Mouse (Mus musculus): Measurements from ENCODE around the gene Glo1. TPM values are rescaled to one million over a fixed set of nuclear protein-coding genes. Genes with fewer than 3 reads are reported as not detected.

Glo1 gene
- total RNA-seq, 1 experiment from 2014 or later: 36.2 TPM

DNA sequence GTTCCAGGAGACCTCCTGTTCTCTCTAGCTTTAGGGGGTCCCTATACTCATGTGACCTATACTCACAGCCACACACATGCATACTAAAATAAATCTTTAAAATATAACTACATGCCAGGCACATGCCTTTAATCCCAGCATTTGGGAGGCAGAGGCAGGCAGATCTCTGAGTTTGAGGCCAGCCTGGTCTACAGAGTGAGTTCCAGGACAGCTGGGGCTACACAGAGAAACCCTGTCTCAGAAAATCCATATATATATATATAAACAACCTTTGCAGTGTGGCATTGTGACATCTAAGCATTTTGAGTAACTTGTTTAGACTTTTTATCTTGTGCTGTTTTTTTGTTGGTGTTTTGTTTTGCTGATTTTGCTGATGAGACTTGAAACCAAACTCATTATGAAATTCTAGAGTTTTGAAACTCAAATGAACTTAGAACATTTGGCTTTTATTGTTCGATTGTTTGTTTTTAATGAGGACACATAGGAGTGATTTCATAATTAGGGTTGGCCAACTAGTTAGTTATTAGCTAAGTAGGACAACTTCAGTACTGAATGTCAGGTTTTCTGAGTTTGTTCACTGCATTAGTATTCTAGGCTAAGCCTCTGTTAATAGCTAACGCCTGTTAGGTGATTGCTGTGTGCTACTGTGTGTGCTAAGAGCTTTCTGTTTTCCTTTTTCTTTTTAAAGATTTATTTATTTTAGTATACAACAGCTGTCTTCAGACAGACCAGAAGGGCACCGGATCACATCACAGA lies 8.4 kb downstream of the Glo1 start:
- ATAC-seq (replicated peaks; ENCODE audit: insufficient number of reproducible peaks, low FRiP score, low TSS enrichment, poor library complexity, severe bottlenecking): no peak

DNA sequence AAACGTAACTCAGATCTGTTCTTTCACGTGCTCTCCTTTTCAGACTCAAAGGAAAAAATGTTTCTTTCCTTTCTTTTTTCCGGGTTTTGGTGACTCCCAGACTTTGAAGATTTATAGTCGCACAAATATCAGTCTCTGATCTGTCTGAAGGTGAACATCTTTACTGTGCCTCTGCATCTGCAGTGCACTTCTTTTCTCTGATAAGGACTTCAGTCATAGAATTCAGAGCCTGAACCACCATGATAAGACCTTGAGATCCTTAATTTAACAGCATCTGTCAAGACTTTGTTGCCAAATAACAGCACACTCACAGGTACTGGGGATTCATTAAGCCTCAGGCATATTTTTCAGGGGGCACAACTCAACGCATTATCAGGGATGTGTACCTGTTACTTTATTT lies 10.5 kb downstream of the Glo1 start:
- no peak for ATAC-seq (replicated peaks; ENCODE audit: insufficient number of reproducible peaks, low FRiP score, low TSS enrichment, poor library complexity, severe bottlenecking)

DNA sequence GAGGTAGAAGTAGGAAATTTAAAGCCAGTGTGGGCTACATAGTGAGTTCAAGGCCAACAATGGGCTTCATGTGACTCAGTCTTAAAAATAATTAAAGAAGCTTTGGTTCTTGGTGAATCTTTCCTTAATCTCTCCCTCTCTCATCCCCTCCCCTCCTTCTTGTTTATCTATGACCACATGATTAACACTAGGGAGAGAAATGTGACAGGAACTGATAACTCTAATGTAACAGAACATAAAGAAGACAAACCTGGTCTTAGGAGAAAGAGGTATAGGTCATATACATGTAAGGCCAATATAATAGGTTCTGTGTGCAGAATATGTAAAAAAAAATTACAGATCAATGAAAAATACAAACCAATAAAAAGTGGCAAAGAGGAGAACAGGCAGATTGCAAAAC lies 13.3 kb downstream of the Glo1 start:
- no peak for ATAC-seq (replicated peaks; ENCODE audit: insufficient number of reproducible peaks, low FRiP score, low TSS enrichment, poor library complexity, severe bottlenecking)

DNA sequence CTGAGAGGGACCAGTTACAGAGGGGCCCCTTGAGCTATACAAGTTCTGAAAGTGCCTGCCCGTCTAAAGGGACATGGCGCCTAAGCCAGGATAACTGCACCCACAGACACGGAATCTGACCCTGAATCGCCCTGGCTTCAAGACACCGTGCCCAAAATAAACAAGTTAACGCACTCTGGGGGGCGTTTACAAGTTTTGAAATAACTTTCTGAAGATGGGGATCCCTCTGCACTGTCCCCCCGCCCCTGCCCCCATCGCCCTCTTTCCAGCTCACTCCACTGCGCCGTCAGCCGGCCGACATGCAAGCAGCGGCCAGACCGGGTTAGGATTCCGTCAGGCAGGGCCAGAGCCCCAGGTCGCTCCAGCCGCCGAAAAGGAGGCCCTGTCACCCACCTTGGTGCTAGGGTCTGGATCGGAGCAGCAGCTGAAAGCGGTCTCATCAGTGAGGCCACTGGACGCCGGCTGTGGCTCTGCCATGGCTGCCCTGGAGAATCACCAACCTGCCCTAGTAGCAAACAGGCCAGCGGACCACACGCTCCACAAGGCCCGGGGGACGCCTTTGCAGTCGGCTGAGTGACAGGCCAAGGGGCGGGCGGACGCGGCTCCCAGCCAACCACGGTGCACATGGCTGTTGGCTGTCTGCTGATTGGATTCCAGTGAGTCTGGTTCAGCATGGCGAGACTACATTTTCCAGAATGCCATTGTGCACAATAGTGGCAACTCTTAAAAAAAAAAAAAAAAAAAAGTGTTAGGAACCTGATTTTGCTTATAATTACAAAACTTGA lies 14.4 kb downstream of the Glo1 start:
- ATAC-seq (replicated peaks; ENCODE audit: insufficient number of reproducible peaks, low FRiP score, low TSS enrichment, poor library complexity, severe bottlenecking): peak; percentile 100

- ATAC-seq (replicated peaks; ENCODE audit: insufficient number of reproducible peaks, low FRiP score, low TSS enrichment, poor library complexity, severe bottlenecking): no peak
These were observed 15.2 kb downstream of the Glo1 start for GRCm38 (mm10) chr17:30611221-30612074.

DNA sequence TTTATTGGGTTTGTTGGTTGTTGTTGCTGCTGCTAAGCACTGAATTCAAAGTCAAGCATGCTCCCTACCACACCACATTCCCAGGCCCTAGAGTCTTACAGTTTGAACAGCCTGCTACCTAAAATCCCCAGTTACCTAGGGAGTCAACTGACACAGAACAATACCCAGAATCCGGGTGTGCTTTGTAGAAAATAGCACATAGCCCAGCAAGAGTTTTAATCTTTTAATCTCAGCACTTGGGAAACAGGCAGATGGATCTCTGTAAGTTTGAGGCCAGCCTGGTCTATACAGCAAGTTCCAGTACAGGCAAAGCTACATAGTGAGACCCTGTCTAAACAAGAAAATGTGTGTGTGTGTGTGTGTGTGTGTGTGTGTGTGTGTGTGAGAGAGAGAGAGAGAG lies 15.9 kb downstream of the Glo1 start:
- no peak for ATAC-seq (replicated peaks; ENCODE audit: insufficient number of reproducible peaks, low FRiP score, low TSS enrichment, poor library complexity, severe bottlenecking)

GRCm38 (mm10) chr17:30609980-30610307 lies 16.7 kb downstream of the Glo1 start:
- ATAC-seq (replicated peaks; ENCODE audit: insufficient number of reproducible peaks, low FRiP score, low TSS enrichment, poor library complexity, severe bottlenecking): no peak

GRCm38 (mm10) chr17:30609305-30609979 lies 17.2 kb downstream of the Glo1 start:
- no peak for ATAC-seq (replicated peaks; ENCODE audit: insufficient number of reproducible peaks, low FRiP score, low TSS enrichment, poor library complexity, severe bottlenecking)

DNA sequence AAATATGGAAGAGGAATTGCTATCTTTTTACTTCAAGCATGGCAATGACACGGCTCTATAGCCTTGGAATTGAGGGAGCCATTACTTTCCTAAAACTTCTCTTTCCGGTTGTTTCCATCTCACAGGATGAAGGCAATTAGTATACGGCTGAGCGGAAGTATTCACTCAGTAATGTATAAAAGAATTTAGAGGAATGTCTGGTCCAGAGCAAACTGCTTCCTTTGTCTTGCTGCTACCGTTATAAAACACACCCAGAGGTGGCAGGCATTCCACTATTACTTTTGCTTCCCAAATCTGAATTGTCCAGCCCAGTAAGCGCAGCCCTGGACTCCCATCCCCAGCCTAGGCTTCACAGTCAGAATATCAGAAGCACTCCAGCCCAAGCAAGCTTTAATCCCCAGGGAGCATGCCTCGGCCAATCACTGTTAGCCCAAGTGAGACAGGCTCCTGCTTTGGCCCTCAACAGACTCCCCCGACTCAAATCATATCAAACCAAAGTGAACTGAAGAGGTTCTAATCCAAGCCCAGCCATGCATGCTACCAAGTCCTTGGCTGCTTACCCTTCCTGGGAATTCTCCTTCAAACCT lies 18.7 kb downstream of the Glo1 start:
- ATAC-seq (replicated peaks; ENCODE audit: insufficient number of reproducible peaks, low FRiP score, low TSS enrichment, poor library complexity, severe bottlenecking): no peak

- ATAC-seq (replicated peaks; ENCODE audit: insufficient number of reproducible peaks, low FRiP score, low TSS enrichment, poor library complexity, severe bottlenecking): no peak
These were observed 19.3 kb downstream of the Glo1 start for GRCm38 (mm10) chr17:30607330-30607729.

DNA sequence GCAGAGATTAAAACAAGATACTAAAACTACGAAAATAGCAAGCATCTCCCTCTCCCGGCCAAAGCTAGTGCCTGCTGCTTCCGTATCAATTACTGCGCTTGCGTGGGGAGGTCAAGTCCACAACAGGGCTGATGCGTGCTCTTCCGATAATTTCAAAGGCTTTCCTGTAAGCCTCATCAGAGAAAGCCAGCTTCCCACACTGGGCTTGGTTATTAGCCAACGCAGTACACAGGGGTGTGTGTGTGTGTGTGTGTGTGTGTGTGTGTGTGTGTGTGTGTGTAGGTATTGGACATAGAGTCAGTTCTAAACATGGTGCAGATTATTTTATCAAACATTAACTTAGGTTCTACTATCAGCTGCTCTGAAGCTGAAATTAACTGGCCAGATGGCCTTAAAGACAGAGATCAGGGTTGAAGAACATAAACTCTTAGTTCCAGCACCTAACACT lies 20.0 kb downstream of the Glo1 start:
- no peak for ATAC-seq (replicated peaks; ENCODE audit: insufficient number of reproducible peaks, low FRiP score, low TSS enrichment, poor library complexity, severe bottlenecking)

DNA sequence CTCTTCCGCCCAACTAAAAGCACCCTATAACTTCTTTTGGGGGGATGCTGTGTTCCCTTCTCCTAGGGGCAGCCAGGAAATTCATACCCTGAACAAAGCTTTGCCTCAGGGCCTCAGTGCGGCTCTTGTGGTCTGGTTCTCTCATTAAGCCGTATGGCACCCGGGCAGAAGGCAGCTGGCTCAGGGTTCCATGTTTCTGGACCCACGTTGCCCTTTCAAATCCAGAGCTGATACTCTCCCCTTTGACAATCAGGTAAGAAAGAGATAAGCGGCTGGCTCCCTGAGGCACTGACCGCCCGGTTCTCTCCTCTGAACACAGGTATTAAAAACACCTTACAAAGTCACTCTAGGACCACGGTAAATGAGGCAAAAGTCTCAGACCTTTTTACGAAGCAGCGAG lies 20.5 kb downstream of the Glo1 start:
- ATAC-seq (replicated peaks; ENCODE audit: insufficient number of reproducible peaks, low FRiP score, low TSS enrichment, poor library complexity, severe bottlenecking): no peak

- no peak for ATAC-seq (replicated peaks; ENCODE audit: insufficient number of reproducible peaks, low FRiP score, low TSS enrichment, poor library complexity, severe bottlenecking)
These were observed 21.7 kb downstream of the Glo1 start for GRCm38 (mm10) chr17:30605001-30605400.

DNA sequence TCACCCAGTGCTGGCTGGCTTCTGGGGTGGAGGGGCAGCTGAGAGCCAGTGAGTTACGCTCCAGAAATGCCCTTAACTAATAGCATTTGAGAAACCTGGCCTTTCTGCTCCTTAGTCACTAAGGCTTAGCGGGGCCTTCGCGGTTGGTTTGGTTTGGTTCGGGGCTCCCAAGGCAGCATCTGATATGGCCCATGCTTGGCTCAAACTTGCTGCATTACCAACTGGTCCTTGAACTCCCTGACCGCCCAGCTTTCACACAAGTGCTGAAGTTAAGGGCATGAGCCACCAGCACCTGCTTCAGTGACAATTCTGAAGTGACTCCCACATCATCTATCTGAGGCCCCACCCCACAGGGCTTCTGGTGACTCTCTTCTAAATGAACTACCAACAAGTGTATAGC lies 22.4 kb downstream of the Glo1 start:
- no peak for ATAC-seq (replicated peaks; ENCODE audit: insufficient number of reproducible peaks, low FRiP score, low TSS enrichment, poor library complexity, severe bottlenecking)

- no peak for ATAC-seq (replicated peaks; ENCODE audit: insufficient number of reproducible peaks, low FRiP score, low TSS enrichment, poor library complexity, severe bottlenecking)
These were observed 24.5 kb downstream of the Glo1 start for GRCm38 (mm10) chr17:30602175-30602574.

DNA sequence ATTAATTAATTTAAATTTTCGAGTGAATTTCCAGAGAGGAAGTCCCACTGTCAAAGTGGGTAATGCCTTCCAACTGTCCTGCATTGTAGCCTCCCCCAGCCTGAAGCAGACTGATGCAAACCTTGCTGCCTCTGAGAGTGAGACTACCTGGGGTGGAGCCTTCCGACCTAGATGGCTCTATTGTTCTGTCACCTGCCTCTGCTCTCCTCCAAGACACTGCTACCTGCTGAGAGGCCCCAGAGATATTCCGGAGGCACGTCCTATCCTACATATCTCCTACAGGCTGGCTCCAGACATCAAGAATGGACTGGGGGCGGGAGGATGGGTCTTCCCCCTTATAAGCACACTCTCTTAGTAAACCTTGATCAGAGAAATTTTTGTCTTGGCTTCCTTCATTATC lies 28.4 kb downstream of the Glo1 start:
- no peak for ATAC-seq (replicated peaks; ENCODE audit: insufficient number of reproducible peaks, low FRiP score, low TSS enrichment, poor library complexity, severe bottlenecking)

GRCm38 (mm10) chr17:30597786-30598185 lies 28.9 kb downstream of the Glo1 start:
- no peak for ATAC-seq (replicated peaks; ENCODE audit: insufficient number of reproducible peaks, low FRiP score, low TSS enrichment, poor library complexity, severe bottlenecking)

DNA sequence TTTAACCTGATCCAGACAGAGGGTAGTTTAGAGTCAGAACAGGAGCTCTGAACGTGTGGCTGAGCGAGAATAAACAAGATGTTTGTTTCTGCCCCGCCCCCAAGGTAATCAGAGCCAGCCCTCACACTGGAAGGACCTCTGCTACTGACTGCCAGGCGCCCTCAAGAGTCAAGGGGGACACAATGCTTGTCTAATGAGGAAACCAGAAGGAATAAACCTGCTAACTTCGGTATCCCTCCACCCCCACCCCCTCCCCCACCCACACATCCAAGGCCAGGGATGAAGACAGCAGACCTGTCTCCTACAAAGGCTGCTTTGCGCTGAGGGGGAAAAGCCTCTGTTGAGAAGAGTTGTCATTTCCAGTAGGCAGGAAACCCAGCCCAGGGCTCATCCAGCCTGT lies 31.8 kb downstream of the Glo1 start:
- no peak for ATAC-seq (replicated peaks; ENCODE audit: insufficient number of reproducible peaks, low FRiP score, low TSS enrichment, poor library complexity, severe bottlenecking)

DNA sequence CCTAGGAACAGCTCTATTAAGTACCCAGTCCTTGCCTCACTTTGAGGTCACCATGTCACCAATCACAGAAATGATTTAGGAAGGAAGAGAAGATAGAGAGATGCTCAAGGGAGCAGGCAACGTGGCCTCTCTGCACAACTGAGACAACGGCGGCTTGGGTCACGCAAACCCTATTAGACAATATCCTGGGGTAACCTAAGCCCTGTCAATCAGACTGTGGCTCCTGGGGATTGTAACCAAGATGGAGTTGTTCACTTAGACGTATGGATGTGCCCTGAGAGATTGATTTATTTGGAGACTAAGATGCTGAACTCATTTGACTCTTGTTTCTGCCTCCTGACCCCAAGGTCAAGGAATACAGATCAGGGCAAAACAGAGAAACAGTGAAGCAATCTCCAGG lies 32.3 kb downstream of the Glo1 start:
- ATAC-seq (replicated peaks; ENCODE audit: insufficient number of reproducible peaks, low FRiP score, low TSS enrichment, poor library complexity, severe bottlenecking): no peak
